Mouse (Mus musculus): Measurements from ENCODE around the gene 4930432K21Rik. TPM values are rescaled to one million over a fixed set of nuclear protein-coding genes. Genes with fewer than 3 reads are reported as not detected.

The 4930432K21Rik gene
- polyA plus RNA-seq, 1 experiment from 2014 or later: 0.61 TPM

DNA sequence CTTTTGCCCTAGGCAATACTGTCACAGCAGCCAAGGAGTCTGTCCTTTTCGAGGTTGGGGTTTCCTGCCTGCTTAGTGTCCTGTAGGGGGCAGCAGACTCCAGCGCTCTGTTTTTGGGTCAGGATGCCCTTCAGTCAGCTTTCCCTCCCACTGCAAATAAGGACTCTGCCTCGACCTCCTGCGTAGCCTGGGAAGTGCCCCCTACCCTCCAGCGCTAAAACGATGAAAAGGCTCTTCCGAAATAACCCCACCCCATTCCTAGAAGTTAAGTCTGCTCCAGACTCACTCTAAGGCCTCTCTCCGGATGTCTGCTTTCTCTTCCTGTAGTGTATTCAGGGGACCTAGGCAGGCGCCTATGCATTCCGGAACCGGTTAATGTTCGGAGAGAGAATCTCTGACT, 38.7 kb downstream of the 4930432K21Rik start:
- WGBS: 1% methylated on average over 12 of the region's 12 CpGs
- Histone ChIP-seq H3K4me3 (ENCODE audit: low read length) (peak overlapping the region; percentile 43), H3K4me1 (ENCODE audit: control insufficient read depth, insufficient read depth, low read length) (peaks cover 19% of the 10 kb centered on the region), H3K36me3 (ENCODE audit: control insufficient read depth, insufficient read depth, low read length) (no peaks in the 10 kb centered on the region), H3K9me3 (ENCODE audit: control insufficient read depth, low read length) (no peaks in the 10 kb centered on the region), H3K27me3 (replicated peaks; ENCODE audit: control insufficient read depth, insufficient read depth, low read length) (no peaks in the 10 kb centered on the region), H3K27ac (ENCODE audit: low read length) (peak overlapping the region; percentile 30; the same call in 1 of the 2 replicates), H3K4me2 (ENCODE audit: low read depth, low read length) (peak overlapping the region; percentile 72), H3K9ac (ENCODE audit: low read depth, low read length) (peak overlapping the region; percentile 62)
- ATAC-seq: peak; percentile 60

DNA sequence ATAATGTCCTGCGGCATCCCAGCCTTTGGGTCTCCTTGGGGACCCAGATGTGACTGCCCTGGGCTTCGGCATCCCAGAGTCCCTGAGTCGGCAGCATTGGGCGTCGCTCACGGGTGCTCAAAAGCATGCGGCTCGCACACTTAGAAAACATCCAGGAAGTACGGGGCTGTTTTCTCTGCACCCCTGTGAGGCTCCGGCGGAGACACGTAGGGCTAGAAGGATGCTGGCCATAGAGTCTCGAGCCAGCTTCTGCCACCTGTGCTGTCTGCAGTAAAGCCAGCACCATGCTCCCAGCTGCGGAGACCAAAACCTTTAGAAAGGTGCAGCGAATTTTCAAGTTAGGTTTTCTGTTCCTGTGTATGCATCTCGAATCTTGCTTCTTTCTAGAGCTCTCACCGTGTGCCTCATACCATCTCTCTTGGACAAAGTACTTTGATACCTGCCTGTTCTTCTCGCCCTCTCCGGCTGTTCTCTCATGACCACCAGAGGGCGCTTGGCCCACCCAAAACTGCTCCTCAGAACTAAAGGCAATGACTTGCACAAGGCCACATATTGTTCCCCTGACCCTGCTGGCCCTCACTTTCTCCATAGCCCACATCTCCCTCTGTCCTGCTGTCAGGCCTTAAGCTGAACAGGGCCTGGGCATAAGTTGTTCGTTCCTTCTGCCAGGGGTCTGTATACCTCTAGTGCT, 39.4 kb downstream of the 4930432K21Rik start:
- 7% methylated on average over 21 of the region's 21 CpGs for WGBS
- Histone ChIP-seq H3K27me3 (replicated peaks; ENCODE audit: control insufficient read depth, insufficient read depth, low read length) (no peaks in the 10 kb centered on the region), H3K9ac (ENCODE audit: low read depth, low read length) (peak overlapping the region; percentile 62), H3K4me1 (ENCODE audit: control insufficient read depth, insufficient read depth, low read length) (peaks cover 25% of the 10 kb centered on the region), H3K9me3 (ENCODE audit: control insufficient read depth, low read length) (no peaks in the 10 kb centered on the region), H3K4me3 (ENCODE audit: low read length) (peak overlapping the region; percentile 43), H3K4me2 (ENCODE audit: low read depth, low read length) (peak overlapping the region; percentile 72), H3K27ac (ENCODE audit: low read length) (peak overlapping the region; percentile 30; the same call in 1 of the 2 replicates), H3K36me3 (ENCODE audit: control insufficient read depth, insufficient read depth, low read length) (no peaks in the 10 kb centered on the region)
- no peak; the same call in 1 of the 2 replicates for ATAC-seq

DNA sequence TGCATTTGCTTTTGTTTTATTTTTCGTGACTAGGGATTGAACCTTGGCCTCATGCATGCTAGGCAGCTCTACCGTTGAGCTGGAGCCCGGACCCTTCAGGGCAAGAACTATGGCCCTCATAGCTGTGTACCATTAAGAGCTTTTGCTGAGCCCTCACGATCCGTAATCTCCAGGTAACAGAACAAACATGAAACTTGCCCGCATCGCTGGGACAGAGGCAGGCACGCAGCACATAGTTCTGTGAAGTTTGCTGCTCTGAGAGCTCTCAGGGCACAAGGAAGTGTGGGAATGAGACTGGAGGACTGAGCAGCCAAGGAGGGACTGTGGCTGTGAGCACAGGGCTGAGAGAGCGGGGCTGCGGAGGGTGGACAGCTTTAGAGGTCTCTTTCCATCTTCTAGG, 40.8 kb downstream of the 4930432K21Rik start:
- H3K36me3 ChIP-seq (ENCODE audit: control insufficient read depth, insufficient read depth, low read length): no peaks in the 10 kb centered on the region
- no peaks in the 10 kb centered on the region for H3K9me3 ChIP-seq (ENCODE audit: control insufficient read depth, low read length)
- H3K27ac ChIP-seq (ENCODE audit: low read length): no peak overlapping the region
- H3K4me2 ChIP-seq (ENCODE audit: low read depth, low read length): no peak overlapping the region
- WGBS: 63% methylated on average over 10 of the region's 10 CpGs
- peaks cover 26% of the 10 kb centered on the region for H3K4me1 ChIP-seq (ENCODE audit: control insufficient read depth, insufficient read depth, low read length)
- no peak for ATAC-seq
- H3K4me3 ChIP-seq (ENCODE audit: low read length): no peak overlapping the region
- no peak overlapping the region for H3K9ac ChIP-seq (ENCODE audit: low read depth, low read length)
- no peaks in the 10 kb centered on the region for H3K27me3 ChIP-seq (replicated peaks; ENCODE audit: control insufficient read depth, insufficient read depth, low read length)

DNA sequence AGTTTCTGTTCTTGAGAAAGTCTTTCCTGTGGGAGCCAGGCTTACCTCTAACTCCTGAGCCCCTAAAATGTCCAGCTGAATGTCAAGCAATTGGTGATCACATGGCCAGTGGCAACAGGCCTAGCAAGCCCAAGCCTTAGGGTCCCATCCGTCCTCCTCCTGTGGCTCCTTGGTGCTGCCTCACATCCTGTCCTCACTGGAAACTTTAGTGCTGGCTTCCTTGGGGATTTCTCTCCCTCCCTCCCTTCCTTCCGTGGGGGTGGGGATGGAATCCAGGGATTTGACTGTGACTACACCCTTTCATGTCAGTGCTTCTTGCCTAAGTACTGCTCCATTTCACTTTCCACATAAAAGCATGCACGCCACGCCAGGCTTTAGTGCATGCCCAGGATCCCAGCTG, 41.8 kb downstream of the 4930432K21Rik start:
- 62% methylated on average over 4 of the region's 4 CpGs for WGBS
- Histone ChIP-seq H3K9me3 (ENCODE audit: control insufficient read depth, low read length) (no peaks in the 10 kb centered on the region), H3K4me1 (ENCODE audit: control insufficient read depth, insufficient read depth, low read length) (peaks cover 22% of the 10 kb centered on the region), H3K27ac (ENCODE audit: low read length) (0 out of 2 replicates have a peak overlapping the region, but pooled peaks have one; percentile 12), H3K9ac (ENCODE audit: low read depth, low read length) (peak overlapping the region; percentile 34; the same call in 1 of the 2 replicates), H3K27me3 (replicated peaks; ENCODE audit: control insufficient read depth, insufficient read depth, low read length) (no peaks in the 10 kb centered on the region), H3K4me2 (ENCODE audit: low read depth, low read length) (no peak overlapping the region), H3K36me3 (ENCODE audit: control insufficient read depth, insufficient read depth, low read length) (no peaks in the 10 kb centered on the region), H3K4me3 (ENCODE audit: low read length) (no peak overlapping the region)
- ATAC-seq: no peak

DNA sequence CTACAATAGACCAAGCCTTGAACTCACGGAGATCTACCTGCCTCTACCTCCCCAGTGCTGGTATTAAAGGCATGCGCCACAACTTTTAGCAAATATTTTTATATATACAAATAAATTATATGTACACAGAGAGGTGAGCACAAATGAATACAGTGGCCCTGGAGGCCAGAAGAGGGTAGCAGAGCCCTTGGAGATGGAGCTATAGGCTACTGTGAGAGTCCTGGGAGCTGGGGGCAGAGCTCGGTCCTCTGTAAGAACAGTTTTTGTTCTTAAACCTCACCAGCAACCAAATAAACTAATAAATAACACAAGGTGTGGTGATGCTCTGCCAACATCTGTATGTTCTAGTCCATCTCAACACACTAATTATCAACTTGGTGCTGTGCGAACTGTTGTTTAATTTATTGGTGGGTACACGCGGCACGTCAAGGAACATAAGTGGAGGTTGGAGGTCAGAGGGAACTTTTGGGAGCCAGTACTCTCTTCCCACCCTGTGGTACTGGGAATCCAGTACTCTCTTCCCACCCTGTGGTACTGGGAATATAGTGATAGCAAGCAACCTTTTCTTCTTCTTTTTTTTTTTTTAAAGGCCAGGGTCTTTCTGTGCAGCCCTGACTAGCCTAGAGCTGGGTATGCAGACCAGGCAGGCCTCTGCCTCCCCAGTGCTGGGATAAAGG, 42.5 kb downstream of the 4930432K21Rik start:
- ATAC-seq: no peak
- no peak overlapping the region for H3K27ac ChIP-seq (ENCODE audit: low read length)
- H3K4me3 ChIP-seq (ENCODE audit: low read length): no peak overlapping the region
- H3K4me2 ChIP-seq (ENCODE audit: low read depth, low read length): no peak overlapping the region
- H3K4me1 ChIP-seq (ENCODE audit: control insufficient read depth, insufficient read depth, low read length): peaks cover 22% of the 10 kb centered on the region
- 94% methylated on average over 7 of the region's 7 CpGs for WGBS
- no peaks in the 10 kb centered on the region for H3K27me3 ChIP-seq (replicated peaks; ENCODE audit: control insufficient read depth, insufficient read depth, low read length)
- H3K36me3 ChIP-seq (ENCODE audit: control insufficient read depth, insufficient read depth, low read length): no peaks in the 10 kb centered on the region
- H3K9ac ChIP-seq (ENCODE audit: low read depth, low read length): no peak overlapping the region
- no peaks in the 10 kb centered on the region for H3K9me3 ChIP-seq (ENCODE audit: control insufficient read depth, low read length)

DNA sequence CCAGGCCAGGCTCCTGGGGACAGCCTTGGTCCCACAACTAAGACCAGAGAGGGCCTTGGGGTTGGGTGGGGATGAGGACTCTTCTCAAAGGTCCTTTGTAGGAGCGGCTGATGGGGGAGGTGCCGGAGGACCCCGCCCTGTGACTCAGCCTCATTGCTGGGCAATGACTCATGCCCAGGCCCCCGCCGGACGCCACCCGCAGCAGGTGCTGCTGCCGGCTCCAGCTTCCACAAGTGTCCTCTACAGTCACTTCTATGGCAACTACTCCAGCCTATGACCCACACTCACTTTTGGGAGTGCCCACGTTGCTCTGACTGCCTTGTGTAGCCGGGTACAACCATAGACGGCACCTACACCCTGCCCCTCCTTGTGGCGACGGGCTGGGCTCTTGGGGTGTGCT, 44.2 kb downstream of the 4930432K21Rik start:
- peak; percentile 83 for ATAC-seq
- Histone ChIP-seq H3K4me1 (ENCODE audit: control insufficient read depth, insufficient read depth, low read length) (peaks cover 22% of the 10 kb centered on the region), H3K27me3 (replicated peaks; ENCODE audit: control insufficient read depth, insufficient read depth, low read length) (no peaks in the 10 kb centered on the region), H3K4me2 (ENCODE audit: low read depth, low read length) (peak overlapping the region; percentile 60), H3K9me3 (ENCODE audit: control insufficient read depth, low read length) (no peaks in the 10 kb centered on the region), H3K27ac (ENCODE audit: low read length) (peak overlapping the region; percentile 95), H3K9ac (ENCODE audit: low read depth, low read length) (peak overlapping the region; percentile 62), H3K4me3 (ENCODE audit: low read length) (peak overlapping the region; percentile 34), H3K36me3 (ENCODE audit: control insufficient read depth, insufficient read depth, low read length) (no peaks in the 10 kb centered on the region)
- WGBS: 23% methylated on average over 13 of the region's 13 CpGs

DNA sequence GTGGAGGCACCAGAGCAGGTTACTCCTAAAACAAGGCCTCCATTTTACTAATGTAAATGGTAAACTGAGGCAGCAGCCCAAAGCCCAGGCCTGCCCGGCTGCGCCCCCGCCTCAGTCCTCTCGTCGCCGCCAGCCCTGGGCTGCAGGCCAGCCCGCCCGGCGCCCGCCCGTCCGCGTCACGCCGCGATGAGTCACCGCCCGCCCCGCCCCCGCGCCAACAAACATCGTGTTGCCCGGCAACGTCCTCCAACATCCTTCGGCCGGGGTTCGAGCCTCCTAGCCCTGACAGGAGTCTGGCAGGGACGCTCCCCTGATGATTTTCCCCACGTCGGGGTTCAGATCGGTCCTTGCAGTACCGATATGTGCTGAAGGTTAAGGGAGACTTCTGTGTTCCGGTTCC, 44.7 kb downstream of the 4930432K21Rik start:
- Histone ChIP-seq H3K27ac (ENCODE audit: low read length) (peak overlapping the region; percentile 95), H3K36me3 (ENCODE audit: control insufficient read depth, insufficient read depth, low read length) (no peaks in the 10 kb centered on the region), H3K9me3 (ENCODE audit: control insufficient read depth, low read length) (no peaks in the 10 kb centered on the region), H3K27me3 (replicated peaks; ENCODE audit: control insufficient read depth, insufficient read depth, low read length) (no peaks in the 10 kb centered on the region), H3K9ac (ENCODE audit: low read depth, low read length) (peak overlapping the region; percentile 62), H3K4me2 (ENCODE audit: low read depth, low read length) (peak overlapping the region; percentile 60), H3K4me1 (ENCODE audit: control insufficient read depth, insufficient read depth, low read length) (peaks cover 22% of the 10 kb centered on the region), H3K4me3 (ENCODE audit: low read length) (peak overlapping the region; percentile 34)
- WGBS: 4% methylated on average over 33 of the region's 33 CpGs
- peak; percentile 70 for ATAC-seq

DNA sequence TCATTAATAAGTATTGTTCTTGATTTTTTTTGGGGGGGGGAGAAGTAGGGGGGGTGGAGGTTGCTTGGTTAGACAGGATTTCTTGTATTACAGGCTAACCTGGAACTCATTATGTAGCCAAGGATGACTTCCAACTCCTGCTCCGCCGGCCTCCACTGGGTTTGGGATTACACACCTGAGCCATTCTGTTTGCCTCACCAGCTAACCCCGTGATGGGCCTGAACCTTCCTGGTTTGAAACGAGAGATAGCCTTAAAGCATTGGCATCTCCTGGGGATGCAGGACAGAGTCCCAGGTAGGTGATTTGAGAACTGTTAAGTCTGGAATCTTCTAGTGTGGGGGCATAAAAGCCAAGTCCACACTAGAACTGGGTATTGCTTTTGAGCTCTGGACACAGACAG, 45.3 kb downstream of the 4930432K21Rik start:
- 79% methylated on average over 4 of the region's 4 CpGs for WGBS
- Histone ChIP-seq H3K27me3 (replicated peaks; ENCODE audit: control insufficient read depth, insufficient read depth, low read length) (no peaks in the 10 kb centered on the region), H3K9ac (ENCODE audit: low read depth, low read length) (peak overlapping the region; percentile 62; the same call in 1 of the 2 replicates), H3K27ac (ENCODE audit: low read length) (no peak overlapping the region), H3K4me2 (ENCODE audit: low read depth, low read length) (no peak overlapping the region), H3K4me3 (ENCODE audit: low read length) (no peak overlapping the region), H3K4me1 (ENCODE audit: control insufficient read depth, insufficient read depth, low read length) (peaks cover 28% of the 10 kb centered on the region), H3K9me3 (ENCODE audit: control insufficient read depth, low read length) (no peaks in the 10 kb centered on the region), H3K36me3 (ENCODE audit: control insufficient read depth, insufficient read depth, low read length) (no peaks in the 10 kb centered on the region)
- ATAC-seq: no peak

DNA sequence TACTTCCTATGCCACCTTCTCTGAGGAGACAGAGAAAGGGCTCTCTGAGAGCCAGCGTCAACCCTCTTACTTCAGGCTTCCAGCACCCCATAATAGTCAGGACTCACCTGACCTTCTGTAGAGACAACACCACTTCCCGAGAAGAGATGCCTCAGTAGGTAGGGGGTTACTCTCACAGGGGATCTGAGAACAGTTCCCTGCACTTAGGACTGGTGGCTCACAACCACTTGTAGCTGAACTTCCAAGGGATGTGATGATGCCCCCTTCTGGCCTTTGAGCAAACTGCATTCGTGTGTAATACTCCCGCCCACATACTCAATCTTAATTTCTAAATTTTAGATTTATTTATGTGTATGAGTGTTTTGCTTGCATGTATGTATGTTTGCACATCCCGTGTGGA, 45.7 kb downstream of the 4930432K21Rik start:
- H3K4me3 ChIP-seq (ENCODE audit: low read length): no peak overlapping the region
- 79% methylated on average over 5 of the region's 5 CpGs for WGBS
- no peaks in the 10 kb centered on the region for H3K9me3 ChIP-seq (ENCODE audit: control insufficient read depth, low read length)
- no peak overlapping the region for H3K4me2 ChIP-seq (ENCODE audit: low read depth, low read length)
- no peaks in the 10 kb centered on the region for H3K27me3 ChIP-seq (replicated peaks; ENCODE audit: control insufficient read depth, insufficient read depth, low read length)
- no peak for ATAC-seq
- H3K4me1 ChIP-seq (ENCODE audit: control insufficient read depth, insufficient read depth, low read length): peaks cover 32% of the 10 kb centered on the region
- no peak overlapping the region for H3K27ac ChIP-seq (ENCODE audit: low read length)
- H3K36me3 ChIP-seq (ENCODE audit: control insufficient read depth, insufficient read depth, low read length): no peaks in the 10 kb centered on the region
- no peak overlapping the region for H3K9ac ChIP-seq (ENCODE audit: low read depth, low read length)

Measured in intestine, embryonic 16.5 days (tissue).